Mouse (Mus musculus) urinary bladder, postnatal 4 days (tissue): ENCODE measurements around the gene Cox4i1.
A peak's percentile ranks its signal among the peaks of the same experiment; 100 is the strongest.
"Not testable (repeated sequence)": the region's sequence is repeated elsewhere in the genome, so short reads cannot be mapped to it uniquely, and the experiment has no call there.

Experiments used
- DNase-seq, 2 experiments: peaks; one replicate each; pipeline ENCODE4 v3.0.0; 2021 to 2022; ENCODE audit warnings: low spot score in 2 of 2

The Cox4i1 gene

DNA sequence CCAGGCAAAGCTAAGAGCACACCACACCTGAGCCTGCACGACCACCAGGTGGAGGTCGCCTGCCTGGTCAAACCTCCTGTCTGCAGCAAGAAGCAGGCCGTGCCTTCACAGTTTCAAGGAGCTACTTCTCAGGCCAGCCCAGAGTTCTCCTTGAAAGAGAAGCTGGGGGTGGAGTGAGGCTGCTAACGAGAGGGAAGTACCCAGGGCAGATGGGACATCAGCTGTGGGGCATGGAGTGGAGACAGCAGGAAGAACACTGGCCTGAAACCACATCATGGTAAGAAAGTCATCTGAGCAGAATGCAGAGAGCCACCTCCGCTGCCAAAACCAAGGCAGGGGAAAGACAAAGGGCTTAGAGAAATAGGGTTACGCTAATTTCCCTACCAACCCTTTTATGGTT lies 3.5 kb upstream of the Cox4i1 start:
- DNase-seq, result no peak

DNA sequence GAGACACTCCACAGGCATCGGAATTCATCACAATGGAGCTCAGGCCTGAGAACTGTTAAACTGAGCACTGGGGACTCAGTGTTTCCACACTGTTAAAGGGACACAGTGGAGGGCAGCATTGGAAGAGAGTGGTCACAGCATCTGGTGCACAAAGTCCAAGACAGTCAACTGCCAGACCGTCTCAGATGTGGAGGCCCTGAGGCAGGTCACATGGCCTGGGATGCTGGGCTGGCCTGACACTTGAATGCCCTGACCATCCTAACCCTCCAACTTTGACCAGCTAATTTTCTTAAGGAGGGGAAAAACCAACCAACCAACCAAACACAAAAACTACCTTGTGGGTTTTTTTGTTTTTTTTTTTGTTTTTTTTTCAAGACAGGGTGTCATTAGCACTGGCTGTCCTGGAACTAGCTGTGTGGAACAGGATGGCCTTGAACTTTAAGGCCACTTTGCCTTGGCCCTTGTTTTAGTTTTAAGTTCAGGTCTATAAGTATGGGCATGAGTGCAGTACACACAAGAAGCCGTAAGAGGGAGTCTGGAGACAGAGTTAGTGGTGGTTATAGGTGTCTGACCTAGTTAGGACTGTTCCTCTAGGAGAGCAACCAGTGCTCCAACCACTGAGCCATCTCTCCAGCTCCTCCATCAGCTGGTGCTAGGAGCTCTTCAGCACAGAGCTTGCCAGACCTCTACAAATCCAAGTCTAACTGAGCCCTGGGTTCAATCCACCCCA lies 2.1 kb upstream of the Cox4i1 start:
- no peak for DNase-seq

DNA sequence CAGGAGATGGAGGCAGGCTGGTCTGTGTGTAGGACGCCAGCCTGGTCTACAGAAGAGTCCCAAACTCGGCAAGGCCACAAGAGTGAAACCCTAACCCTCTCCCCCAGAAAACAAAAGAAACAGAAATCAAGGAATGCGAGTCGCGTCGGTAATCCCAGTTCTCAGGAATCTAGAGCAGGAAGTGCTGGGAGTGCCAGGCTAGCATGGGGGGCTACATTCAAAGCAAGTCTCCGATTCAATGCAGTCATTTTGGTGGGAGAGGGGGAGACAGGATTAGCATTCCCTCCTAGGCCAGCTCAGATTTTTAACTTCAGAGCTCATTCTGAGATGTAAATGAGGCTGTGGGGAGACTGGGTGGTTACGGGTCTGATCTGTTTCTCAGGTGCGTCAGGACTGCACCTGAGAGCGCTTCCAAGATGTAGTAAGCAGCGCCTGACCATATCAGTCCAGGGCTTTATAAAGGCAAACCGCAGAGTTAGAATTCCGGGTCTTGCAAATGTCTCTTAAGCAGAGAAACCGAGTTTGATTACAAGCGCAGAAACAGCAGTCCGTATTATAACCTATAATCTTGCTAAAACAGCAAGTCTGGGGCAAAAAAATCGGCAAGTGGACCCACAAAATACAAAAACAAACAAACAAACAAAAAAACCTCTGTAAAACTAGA lies 1.1 kb upstream of the Cox4i1 start:
- no peak for DNase-seq

DNA sequence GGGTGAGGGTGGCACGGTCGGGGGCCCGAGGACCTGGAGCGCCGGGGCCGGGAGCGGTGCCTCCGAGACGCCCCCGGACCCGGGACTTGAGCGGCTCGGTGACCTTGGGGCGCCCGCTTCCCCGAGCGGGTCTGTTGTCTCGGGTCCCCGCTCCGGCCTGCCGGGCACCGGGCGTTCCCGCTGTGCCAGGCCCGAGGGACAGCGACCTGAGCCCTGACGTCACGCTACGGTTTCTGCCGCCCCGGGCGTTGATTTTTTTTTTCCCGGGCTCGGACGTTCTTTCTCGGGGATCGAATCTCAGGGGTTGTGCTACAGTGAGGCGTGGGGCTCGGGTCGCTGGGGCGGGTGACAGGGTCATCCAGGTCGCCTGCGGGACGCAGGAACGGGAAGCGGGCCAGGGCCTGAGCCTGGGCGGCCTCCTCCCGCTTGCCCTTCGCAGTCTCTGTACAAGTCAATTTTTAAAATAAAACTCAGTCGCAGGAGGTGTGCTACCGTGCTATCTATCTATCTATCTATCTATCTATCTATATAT lies 418 bp downstream of the Cox4i1 start, which contains the start of gene Emc8:
Emc8 (minus strand) TSS at position 200 of the 532 bp plus-strand sequence.
- DNase-seq, result no peak

DNA sequence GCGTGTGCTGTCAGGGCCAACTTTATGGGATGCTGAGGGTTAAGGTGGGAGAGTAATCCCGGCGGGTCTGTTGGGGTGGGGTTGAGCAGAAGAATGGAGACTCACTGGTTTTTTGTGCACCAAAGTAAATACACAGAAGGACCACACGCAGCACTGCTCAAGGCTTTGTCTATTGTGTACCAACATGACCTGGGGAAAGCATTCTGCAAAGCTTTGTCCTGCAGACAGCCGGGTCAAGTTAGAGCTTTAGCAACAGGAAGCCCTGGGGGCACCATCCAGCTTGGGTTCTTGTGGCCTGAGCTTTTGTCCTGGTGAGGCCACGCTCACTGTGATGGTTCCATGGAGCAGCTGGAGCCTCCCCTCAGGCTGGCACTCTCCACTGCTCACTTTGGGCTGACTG lies 3.8 kb downstream of the Cox4i1 start:
- no peak for DNase-seq

DNA sequence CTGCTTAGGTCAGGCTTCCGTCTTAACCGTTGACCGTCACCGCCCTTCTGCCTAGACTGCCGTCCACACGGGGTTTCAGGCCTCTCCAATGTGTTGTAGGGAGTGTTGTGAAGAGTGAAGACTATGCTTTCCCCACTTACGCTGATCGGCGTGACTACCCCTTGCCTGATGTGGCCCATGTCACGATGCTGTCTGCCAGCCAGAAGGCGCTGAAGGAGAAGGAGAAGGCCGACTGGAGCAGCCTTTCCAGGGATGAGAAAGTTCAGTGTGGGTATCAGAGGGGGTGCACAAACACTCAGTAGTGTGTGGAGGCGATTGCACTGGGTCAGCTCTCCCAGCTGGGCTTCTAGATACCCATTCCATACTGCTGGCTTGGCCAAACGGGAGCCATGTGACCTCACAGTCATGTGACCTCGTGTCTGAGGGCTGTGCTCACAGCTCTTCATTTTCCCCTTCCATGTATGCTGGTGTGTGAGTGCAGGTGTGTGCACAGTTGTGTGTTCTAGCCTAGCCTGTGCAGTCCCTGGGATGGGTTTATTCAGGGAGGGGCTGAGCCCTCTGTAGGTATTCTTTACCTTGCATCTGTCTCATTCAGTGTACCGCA lies 4.7 kb downstream of the Cox4i1 start:
- no peak for DNase-seq

DNA sequence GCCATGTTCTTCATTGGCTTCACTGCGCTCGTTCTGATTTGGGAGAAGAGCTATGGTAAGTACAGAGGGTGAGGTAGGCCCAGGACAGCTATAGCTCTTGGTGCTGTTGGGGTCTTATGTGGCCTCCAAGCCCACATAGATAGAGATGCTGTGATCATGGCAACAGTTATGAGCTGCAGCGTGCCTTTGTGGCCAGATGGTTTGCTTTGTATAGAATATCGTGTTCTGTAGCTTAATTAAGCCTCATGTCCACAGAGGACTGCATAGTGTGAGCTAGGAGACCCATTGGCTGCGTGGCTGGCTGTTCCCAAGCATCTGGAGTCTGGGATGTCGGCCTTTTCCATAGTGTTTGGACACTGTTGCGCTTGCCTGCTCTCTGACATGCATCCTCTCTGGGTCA lies 5.3 kb downstream of the Cox4i1 start:
- no peak for DNase-seq

DNA sequence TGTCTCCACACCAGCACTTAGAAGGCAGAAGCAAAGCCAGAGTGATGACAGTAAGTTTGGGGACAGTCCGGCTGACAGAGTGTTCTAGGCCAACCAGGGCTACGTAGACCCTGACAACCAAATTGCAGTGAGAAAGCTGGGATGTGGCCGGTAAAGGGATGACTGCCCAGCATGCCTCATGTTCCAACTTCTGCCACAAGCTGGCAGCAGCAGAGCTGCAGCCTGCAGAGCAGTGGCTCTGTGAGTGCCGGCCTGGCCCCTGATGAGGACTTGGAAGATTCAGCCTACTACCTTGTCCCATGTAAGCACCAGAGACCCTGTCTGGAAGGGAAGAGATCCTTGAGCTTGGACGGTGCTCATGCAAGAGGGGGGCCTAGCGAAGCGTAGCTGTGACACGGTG lies 7.7 kb downstream of the Cox4i1 start:
- no peak for DNase-seq

DNA sequence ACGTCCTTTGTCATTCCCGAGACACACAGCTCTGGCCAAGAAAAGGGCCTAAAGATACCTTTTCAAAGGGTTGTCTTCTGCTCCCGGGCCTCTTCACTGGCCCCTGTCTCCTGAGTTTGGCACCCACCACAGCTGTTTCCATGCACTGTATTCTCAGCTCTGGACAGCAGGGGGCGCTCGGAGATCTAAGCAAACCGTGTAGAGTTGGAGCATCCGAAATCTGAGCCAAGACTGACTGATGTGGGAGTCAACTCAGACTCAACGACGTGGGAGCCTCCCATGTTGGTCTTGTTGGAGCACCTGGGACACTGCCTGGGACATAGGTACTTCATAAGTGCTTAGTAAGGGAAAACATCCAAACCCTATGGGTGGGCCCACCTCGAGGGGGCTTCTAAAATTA lies 10.4 kb downstream of the Cox4i1 start:
- peak; percentile 71 to 90 for DNase-seq

DNA sequence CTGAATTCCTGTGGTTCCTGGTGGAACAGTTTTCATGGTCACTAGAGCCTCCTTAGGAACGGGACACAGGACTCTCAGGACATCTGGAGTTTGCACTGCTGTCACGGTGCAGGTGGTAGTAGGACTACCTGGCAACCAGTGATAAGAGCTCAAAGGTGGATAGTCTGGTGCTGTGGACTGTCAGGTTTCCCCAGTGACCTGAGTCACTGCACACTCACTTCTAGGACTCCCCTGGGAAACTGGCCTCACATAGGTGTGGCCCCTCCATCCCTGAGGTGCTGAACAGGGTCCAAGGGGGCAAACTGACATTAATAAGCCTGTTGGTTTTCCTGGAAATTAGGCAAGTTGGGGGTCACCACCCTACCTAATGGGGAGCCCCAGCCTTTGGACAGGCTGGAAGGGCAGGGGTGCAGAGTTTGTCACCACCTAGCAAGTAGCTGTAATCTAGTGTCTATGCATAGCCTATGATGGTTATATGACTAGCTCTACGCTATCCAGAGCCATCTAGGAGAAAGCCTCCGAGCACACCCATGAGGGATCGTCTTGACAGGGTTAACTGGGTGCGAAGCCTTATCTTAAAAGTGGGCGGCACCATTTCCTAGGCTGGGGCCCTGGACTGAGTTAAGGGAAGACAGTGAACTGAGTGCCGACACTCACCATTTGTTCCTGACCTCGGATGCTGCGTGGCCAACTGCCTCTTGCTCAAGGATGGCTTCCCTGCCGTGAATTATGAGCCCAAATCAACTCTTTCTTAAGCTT lies 11.8 kb downstream of the Cox4i1 start:
- DNase-seq, result no peak

DNA sequence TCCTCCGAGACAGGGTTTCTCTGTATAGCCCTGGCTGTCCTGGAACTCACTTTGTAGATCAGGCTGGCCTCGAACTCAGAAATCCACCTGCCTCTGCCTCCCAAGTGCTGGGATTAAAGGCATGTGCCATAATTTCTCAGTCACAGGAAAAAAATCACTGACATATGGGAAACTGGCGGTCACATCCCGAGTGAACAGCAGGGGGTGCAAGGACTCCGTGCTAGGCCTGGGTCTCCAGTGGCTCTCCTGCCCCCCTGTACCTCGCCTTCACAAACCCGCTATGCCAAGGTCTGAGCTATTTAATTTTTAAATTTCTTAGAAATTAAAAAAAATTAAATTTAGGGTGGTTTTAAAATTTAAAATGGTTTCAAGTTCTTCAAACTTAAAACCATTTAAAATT lies 12.4 kb downstream of the Cox4i1 start:
- DNase-seq, result not testable (repeated sequence)

DNA sequence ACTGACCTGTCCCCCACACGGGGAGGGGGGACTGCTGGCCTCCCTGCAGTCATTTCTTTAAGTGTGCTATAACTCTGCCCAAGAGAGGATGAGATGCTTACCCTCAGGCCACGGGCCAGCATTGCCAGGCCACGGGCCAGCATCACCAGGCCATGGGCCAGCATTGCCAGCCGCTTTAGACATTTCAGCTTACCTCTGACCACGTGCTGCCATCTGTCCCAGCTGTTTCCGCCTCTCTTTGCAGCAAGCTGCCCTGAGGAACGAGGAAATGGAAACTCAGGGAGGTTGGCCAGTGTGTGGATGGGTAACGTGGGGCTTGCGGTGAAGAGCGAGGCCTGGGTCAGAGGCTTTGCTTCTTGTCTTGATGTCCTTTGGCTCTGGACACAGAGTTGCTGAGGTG lies 13.1 kb downstream of the Cox4i1 start:
- no peak for DNase-seq

DNA sequence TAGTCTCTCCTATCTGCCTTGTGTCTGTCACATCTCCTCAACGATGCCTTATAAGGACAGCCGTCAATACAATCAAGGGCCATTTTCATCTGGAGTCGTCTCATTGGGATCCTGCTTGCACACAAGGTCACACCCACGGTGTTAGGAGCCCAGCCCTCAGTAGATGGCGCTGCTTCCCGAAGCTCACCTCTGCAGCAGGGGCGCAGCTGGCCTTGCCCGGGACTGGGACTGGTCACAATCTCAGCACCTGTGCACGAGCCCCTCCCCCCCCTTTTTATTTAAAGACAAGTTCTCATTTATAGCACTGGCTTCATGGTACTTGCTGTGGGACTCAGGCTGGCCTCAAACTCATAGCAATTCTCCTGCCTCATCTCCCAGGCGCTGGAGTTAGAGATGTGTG lies 15.6 kb downstream of the Cox4i1 start:
- DNase-seq, result peak; percentile 55 to 80

DNA sequence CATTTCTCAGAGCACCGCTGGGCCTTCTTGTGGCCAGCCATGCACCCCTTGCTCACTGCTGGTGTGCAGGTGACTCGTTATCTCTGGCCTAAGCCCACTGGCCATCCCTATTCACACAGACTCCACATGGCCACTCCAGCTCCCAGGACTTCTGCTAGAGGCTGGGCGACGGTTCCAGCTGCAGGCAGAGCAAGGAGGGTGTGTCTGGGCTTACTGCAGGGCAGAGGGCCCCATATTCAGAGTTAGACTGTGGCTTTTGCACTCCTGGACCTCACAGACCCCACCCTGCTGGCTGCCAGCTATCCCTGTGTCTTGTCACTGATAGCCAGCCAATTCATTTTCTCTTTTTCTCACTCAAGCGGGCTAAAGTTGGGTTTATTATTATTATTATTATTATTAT lies 16.1 kb downstream of the Cox4i1 start:
- no peak for DNase-seq

DNA sequence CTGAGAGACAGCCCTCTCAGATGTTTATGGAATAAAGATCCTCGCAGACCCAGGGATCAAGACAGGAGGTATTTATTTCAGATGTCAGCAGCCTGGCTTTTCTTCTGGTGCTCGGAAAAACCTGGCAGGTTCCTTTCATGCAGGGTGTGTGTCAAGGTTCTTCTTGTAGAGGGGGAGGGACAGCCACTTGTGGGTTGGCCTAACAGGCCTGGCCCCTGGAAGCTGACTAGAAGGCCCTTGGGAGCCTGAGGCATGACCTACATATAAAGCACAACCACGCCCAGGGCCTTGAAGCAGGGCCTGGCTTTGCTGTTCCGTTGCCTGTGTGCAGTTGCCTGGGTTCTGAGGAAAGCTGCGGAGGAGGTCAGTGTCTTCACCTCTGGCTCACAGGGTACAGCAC lies 17.1 kb downstream of the Cox4i1 start:
- peak in 1 of 2 experiments; percentile 57 for DNase-seq

DNA sequence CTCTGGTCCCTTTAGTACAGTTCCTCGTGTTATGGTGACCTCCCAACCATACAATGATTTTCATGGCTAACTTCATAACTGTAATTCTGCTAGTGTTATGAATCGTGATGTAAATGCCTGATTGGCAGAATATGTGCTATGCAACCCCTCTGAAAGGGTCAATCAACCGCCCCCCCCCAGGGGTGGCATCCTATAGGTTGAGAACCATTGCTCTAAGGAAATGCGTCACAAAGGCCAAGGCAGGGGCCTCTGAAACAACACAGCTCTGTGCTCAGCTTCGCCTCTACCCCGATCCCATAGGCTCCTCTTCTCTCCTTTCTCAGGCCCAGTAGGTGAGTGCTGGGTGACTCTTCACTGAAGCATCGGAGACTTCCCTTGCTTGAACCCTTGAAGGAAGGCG lies 17.6 kb downstream of the Cox4i1 start:
- no peak for DNase-seq

DNA sequence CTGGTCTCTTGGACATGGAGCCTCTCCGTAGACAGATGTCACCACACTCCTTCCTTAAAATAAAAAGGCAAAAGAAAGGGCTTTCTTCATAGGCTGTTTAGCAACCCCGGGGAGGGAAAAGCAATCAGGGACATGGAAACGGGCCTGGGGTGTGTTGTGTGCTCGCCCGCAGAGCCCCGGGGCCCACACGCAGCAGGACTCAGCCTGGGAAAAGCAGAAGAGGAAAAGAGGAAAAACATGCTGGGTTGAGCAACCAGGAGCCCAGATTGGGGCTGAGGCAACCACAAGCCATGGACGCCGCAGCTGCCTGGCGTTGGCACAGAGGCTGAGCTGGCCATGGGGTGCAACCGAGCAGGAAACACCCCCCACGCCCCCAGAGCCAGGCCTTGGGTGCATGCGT lies 18.0 kb downstream of the Cox4i1 start:
- DNase-seq, result no peak

DNA sequence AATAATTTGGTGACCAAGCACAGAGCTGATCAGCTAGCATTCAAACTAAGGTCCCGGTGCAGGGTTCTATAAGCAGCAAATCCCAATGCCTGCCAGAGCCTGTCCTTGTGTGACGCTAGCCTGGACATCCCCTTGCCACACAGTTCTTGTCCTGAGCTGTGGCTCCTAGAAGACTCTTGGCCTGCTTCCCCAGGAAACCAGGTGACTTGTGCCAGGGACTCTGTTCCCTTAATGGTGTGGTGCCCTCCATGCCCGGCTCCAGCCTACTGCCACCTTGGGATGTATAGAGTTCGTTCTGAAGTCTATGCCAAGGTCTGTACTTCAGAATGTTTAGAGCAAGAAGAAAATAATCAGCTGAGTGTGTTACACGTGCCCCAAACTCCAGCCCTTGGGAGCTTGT lies 18.6 kb downstream of the Cox4i1 start:
- no peak for DNase-seq

DNA sequence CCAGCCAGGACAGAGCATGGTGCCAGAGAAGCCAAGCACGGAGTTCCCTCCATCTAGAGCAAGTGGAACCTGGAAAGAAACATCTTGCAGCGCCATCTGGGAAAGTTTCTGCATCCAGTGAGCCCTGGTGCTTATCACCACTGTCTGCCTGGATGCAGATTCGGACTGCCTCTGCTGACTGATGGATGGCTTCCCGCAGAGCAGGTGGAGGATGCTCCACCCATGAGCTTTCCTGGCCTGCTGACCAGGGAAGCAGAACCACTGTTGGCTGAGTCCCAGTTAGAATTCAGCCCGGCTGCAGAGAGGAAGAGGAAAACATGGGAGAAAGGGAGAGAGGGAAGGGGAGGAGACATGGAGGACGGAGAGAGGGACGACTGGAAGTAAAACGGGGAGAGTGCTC lies 19.8 kb downstream of the Cox4i1 start:
- no peak for DNase-seq

DNA sequence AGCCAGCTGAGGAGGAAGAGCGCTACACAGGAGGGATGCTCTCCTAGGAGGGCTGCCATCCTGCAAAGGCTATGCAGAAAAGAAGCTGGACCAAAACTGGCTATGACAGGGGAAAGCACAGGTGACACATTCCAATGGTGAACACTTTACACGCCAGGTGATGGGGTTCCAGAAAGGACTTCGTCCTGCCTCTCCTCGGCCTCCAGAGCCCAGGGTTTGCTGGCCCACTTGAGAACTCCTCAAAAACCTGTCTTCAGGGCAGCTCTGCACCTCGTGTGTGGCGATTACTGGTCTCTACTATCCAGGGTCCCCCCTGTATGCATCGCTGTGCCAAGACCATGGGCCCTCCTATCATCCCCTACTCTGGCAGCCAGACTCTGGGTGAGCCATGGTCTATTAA lies 20.5 kb downstream of the Cox4i1 start:
- no peak for DNase-seq

DNA sequence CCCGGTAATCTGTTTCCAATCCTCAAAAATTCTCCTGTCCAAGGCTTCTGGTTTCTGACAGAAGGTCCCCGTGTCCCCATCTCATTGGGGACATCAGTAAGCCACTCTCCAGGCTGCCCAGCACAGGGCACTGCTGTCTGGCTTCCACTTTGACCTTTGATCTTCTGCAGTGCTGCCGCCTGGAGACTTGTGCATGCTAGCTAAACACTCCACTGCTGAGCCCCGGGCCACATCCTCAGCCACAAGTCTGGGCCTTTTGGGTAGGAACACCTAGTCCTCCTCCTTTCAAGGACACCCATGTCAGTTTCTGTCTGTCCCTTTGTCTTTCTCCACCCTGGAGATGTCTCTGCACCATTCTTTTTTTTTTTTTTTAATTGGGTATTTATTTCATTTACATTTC lies 24.9 kb downstream of the Cox4i1 start:
- DNase-seq, result no peak

DNA sequence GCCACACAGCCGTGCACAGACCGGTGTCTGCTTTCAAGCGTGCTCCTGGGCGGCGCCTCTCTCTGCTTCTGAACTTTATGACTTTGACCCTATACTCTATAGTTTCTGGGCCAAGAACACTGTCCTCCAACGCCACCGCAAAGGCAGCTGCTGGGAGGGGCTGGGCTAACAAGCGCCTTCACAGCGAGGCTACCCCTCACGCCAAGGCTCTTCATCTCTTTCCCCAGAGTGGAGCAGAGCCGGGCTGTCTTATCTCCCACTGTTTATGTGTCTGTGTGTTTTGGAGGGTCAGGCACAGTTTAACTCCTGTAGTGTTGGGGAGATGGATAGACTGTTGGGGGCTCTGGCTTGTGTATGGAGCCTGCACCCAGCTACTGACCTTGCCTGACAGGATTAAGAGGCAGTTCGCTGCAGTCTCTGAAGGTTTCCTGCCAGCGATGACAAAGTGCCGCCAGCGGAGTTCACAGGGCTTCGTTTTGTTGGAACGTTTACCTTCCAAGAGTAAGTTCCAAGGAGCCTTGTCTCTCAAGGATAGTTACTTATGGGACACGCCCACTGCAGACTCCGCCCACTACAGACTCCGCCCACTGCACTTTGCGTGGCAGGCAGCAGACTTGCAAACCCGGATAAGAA lies 26.0 kb downstream of the Cox4i1 start:
- peak; percentile 66 to 75 for DNase-seq
